Comparison of ENCODE assay signal across 15 mouse cellular contexts in genomic region chr9:71070628-71071027, GRCm38 (mm10).
"Had no signal": no experiment of that assay in that cellular context is flagged by ENCODE, and none has a peak within 500 bp of the region (broad histone marks: within the 10 kb centered on the region; RNA-seq: fewer than 3 reads in every experiment).

No protein-coding gene starts in this region.

- H3K4me2 ChIP-seq: kidney, embryonic 15.5 days; limb, embryonic 12.5 days; limb, embryonic 15.5 days; liver, embryonic 13.5 days; midbrain, embryonic 11.5 days had no signal

- DNase-seq: kidney, adult 8-10 months; kidney, postnatal 10 days; kidney, postnatal 36 days; layer of hippocampus, postnatal 36 days; liver, embryonic 13.5 days; lung, adult 2 months; lung, postnatal 36 days; midbrain, embryonic 14.5 days; thymus, adult 18-20 months; thymus, postnatal 36 days had no signal

- H3K9ac ChIP-seq: kidney, embryonic 15.5 days; limb, embryonic 12.5 days; limb, embryonic 15.5 days; liver, embryonic 13.5 days had no signal

- H3K4me1 ChIP-seq: limb, embryonic 12.5 days; limb, embryonic 15.5 days had no signal

- H3K9me3 ChIP-seq: kidney, embryonic 15.5 days; limb, embryonic 12.5 days; limb, embryonic 15.5 days; liver, embryonic 13.5 days had no signal

- H3K27me3 ChIP-seq: kidney, embryonic 15.5 days; limb, embryonic 12.5 days; limb, embryonic 15.5 days; liver, embryonic 13.5 days had no signal

- H3K36me3 ChIP-seq: kidney, embryonic 15.5 days; limb, embryonic 12.5 days; limb, embryonic 15.5 days; liver, embryonic 13.5 days had no signal

- H3K4me3 ChIP-seq: kidney, embryonic 15.5 days; left cerebral cortex, adult 2 months; limb, embryonic 12.5 days; limb, embryonic 15.5 days; liver, embryonic 13.5 days had no signal

- H3K27ac ChIP-seq: kidney, embryonic 15.5 days; left cerebral cortex, adult 2 months; limb, embryonic 12.5 days; limb, embryonic 15.5 days; liver, embryonic 13.5 days had no signal
